Mouse (Mus musculus) ES-E14 (cell line): ENCODE data around the gene Smim12.

Source experiments
- HCFC1 ChIP-seq: IDR thresholded peaks from 2 replicates; pipeline ENCODE4 v1.6.1; 2012; ENCODE audit warnings: low read length, inconsistent platforms, borderline replicate concordance; ENCODE audit not compliant: insufficient read depth
- MAFK ChIP-seq: IDR thresholded peaks from 2 replicates; pipeline ENCODE4 v1.6.1; 2014; ENCODE audit warnings: mild to moderate bottlenecking, low read depth, low read length, inconsistent platforms; ENCODE audit not compliant: insufficient read depth
- ZC3H11A ChIP-seq: IDR thresholded peaks from 2 replicates; pipeline ENCODE4 v1.6.1; 2012; ENCODE audit warnings: low read depth, mild to moderate bottlenecking, inconsistent platforms, low read length, borderline replicate concordance

GRCm38 (mm10) chr4:127237271-127237670 lies 6.3 kb upstream of the Smim12 start:
- TF ChIP-seq HCFC1 (no peak), MAFK (no peak), ZC3H11A (no peak)
